Mouse (Mus musculus): ENCODE measurements at regions not wholly inside any gene's neighbourhood (a gene's known extent, or its start where the extent isn't known, plus 50 kb on each side); places are given as distances from the start of the nearest gene placed in this dataset.

DNA sequence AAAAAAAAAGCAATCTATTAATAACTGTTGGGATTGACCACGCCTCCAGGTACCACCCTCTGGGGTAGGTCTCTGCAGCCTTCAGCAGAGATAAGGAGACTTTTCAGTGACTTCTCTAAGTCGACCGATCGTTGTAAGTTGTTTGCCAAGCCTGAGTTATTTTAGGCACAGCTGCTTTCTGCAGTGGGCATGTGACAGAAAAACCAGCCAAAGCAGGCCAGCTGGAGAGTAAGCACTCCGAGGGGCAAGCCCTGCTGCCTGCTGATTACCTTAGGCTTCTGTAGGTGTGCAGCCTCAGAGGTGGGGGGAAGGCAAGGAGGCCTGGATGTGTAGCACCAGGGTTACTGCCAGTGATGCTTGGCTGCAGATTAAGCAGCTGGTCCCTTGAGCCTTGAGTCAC lies 246.0 kb downstream of the Cd83 start:
- DNase-seq (ENCODE audit: low read depth, low spot score): no peak

GRCm38 (mm10) chr13:44037774-44038294 lies 253.3 kb downstream of the Cd83 start:
- no peak for DNase-seq (ENCODE audit: low read depth, low spot score)

DNA sequence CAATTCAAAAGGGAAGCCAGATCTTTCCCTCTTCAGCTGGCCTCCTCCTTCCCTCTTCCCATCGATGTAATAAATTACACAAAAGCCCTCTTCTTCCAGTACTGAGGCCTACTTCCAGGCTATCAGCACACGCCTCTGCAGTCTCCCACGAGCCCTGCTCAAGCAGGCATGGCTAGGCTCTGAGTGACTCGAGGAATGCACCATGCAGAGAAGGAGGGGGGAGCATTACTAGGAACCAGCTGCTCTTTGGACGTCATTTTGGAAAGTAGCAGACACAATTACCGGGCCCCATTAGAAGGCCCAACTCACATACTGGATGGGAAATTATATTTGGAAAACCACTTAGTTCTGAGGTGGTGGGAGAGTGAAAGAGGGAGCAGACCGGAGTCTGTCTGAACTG lies 253.7 kb downstream of the Cd83 start:
- no peak for DNase-seq (ENCODE audit: low read depth, low spot score)

- DNase-seq (ENCODE audit: low read depth, low spot score): no peak
These were observed 256.1 kb downstream of the Cd83 start for GRCm38 (mm10) chr13:44040640-44041039.

DNA sequence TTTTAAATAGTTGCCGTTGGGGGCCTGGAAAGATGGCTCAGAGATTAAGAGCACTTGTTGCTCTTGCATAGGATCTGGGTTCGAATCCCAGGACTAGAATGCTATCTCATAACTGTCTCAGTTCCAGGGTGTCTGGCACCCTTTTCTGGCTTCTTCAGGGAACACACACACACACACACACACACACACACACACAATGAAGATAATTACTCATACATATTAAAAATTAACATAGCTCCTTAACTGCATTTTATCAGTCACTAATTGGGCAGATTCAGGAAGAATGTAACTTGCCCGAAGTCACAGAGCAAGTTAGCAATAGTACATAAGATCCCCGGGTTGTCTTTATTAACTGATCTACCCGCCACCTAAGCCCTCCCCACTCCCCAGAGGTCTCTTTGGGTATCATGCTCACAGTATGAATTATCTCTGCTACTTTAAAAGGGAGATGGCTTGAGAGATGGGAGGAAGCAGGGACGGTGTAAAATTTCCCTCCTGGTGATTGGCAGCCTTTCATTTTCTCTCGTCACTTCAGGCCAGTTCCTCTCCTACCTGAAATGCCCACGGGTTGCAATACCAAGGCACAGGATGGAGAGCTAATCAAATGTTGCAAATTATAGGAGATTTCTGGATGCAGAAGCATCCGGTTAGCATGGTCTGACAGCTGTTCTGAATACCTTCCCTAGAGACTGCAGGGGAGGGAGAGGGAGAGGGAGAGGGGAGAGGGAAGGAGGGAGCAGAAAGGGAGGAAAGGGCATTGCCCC lies 258.3 kb downstream of the Cd83 start:
- DNase-seq (ENCODE audit: low read depth, low spot score): no peak

DNA sequence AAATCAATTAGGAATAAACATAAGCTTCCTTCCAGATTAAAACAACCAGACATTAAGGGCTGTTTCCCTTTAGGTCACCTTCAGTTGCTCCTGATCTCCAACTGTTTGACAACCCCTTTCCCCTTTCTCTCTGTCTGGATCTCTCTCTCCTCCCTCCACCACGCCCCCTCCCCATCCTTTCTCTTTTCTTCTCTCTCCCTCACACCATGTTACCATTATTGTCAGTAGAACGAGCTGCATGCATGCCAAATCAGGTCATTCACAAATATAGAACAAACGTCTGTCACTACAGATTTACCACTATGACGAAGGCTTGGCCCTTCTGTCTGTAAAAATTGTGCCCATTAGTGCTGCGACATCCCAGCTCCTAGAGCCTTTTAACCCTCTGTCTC lies 258.9 kb downstream of the Cd83 start:
- no peak for DNase-seq (ENCODE audit: low read depth, low spot score)

GRCm38 (mm10) chr13:44044546-44045216 lies 260.1 kb downstream of the Cd83 start:
- no peak for DNase-seq (ENCODE audit: low read depth, low spot score)

DNA sequence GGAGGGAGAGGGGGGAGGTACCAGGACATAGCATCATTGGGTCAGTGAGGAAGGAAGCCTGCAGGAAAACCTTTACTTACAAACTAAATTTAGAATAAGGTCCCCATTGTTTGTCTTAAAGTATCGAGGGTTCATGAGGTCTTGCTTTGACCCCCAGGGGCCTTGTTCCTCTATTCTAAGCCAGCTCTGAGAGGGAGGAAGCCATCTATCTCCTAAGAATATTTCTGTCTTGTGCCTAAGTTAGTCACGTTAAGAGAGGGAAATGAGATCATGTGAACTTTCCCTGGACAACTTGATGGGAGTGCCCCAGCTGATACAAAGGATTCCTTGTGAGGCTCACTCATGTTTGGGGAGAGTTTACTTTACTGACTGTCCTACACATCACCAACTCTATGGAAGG lies 261.9 kb downstream of the Cd83 start:
- DNase-seq (ENCODE audit: low read depth, low spot score): no peak

GRCm38 (mm10) chr13:44054157-44054556 lies 269.6 kb downstream of the Cd83 start:
- DNase-seq (ENCODE audit: low read depth, low spot score): no peak

- no peak for DNase-seq (ENCODE audit: low read depth, low spot score)
These were observed 271.3 kb downstream of the Cd83 start for GRCm38 (mm10) chr13:44055573-44056491.

DNA sequence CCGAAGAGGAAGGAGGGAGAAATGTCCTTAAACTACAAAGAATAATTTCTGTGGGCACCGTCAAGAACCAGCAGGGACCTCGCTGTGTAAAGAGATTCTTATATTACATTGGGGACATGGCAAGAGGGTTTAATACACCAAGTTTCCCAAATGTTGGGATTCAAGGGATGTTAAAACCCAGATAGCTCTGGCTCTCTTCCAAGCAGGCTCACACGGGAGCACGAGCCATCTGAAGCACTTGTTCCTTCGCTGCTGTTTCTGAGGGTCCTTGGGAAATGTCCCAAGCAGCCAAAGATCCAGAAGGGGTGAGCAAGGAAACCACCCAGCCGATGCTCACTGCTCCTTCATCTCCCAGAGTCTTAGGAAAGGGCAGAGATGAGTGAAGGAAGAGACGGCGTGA lies 272.1 kb downstream of the Cd83 start:
- DNase-seq (ENCODE audit: low read depth, low spot score): no peak

DNA sequence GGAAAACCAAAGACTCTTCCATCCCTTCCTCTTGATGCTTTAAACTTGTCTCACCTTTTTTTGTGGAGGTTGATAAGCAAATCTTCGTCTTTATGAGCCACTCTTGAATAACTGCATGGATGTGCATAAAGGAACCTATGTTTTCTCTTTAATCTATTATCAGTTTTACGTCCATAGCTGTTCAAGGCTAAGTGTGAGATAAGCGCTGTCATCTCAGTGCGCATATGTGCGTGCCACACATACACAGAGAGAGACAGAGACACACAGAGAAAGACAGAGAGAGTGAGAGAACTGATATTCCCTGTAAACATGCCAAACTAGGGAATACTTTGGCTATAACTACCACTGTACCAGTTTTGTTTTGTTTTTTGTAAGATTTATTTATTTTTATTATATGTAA lies 273.0 kb downstream of the Cd83 start:
- DNase-seq (ENCODE audit: low read depth, low spot score): no peak

- DNase-seq (ENCODE audit: low read depth, low spot score): no peak
These were observed 273.7 kb downstream of the Cd83 start for GRCm38 (mm10) chr13:44058277-44058676.

- DNase-seq (ENCODE audit: low read depth, low spot score): no peak
These were observed 274.9 kb downstream of the Cd83 start for GRCm38 (mm10) chr13:44059436-44059835.

- no peak for DNase-seq (ENCODE audit: low read depth, low spot score)
These were observed 276.7 kb downstream of the Cd83 start for GRCm38 (mm10) chr13:44061286-44061685.

DNA sequence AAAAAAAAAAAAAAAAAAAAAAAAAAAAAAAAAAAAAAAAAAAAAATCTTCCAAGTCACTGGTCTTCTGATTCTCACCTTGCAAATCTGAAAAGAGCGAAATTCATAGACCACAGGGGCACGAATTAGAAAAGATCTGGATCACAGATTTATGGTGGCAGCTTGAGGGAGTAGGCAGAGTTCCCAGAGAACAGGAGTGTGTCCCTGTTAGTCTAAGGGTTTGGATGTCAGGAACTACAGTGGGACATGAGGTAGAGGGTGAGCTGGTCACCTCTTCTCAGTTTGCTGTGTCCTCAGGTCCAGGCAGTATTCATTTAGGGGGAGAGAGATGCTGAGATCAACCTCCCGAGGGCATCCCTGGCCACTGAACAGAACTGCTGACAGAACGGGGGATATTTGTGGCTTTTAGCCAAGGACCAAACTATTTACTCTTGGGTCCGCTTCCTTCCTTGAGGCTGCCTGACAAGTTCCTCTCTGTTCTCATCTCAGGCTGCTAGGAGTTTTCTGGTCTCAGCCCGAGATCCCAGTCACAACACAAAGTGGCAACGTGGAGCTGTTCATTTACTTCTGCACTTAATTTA lies 277.2 kb downstream of the Cd83 start:
- no peak for DNase-seq (ENCODE audit: low read depth, low spot score)

DNA sequence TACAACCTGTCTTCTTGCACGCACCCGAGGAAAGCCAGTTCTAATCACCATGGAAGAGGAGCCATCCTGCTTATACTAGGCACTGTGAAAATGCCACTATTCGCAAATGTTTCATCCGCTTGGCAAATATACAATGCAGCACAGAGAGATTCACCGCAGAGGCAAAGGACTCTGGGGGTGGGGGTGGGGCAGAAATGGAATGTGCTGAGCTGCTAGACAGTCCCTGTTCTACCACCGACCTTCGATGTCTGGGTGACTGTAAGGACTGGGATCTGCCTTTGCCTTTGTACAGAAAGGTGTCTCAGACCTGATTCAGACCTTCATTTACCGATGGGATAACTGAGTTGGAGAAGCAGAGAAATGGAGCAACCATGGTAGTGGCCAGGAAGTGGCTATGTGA lies 278.7 kb downstream of the Cd83 start:
- DNase-seq (ENCODE audit: low read depth, low spot score): no peak

DNA sequence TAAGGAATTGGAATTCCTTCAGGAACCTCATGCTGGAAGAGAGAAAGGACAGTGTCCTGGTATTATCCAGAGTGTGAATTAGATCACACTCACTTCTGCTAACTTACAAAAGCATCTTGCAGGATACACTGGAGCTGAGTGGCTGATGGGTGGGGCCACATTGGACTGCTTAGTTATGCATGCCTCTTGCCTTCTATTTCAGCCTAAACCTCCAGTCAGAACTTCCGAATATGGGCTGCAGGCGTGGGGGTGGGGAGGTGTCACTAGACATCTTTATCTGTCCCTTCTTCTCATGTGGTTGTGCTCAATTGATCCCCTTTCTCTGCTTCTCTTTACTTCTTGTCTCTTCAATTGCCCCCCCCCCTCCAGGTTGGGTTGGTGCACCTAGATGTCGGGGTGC lies 279.5 kb downstream of the Cd83 start:
- no peak for DNase-seq (ENCODE audit: low read depth, low spot score)

GRCm38 (mm10) chr13:44065741-44066185 lies 281.2 kb downstream of the Cd83 start:
- DNase-seq (ENCODE audit: low read depth, low spot score): no peak

GRCm38 (mm10) chr13:44067244-44067643 lies 282.7 kb downstream of the Cd83 start:
- DNase-seq (ENCODE audit: low read depth, low spot score): no peak

- DNase-seq (ENCODE audit: low read depth, low spot score): no peak
These were observed 284.4 kb downstream of the Cd83 start for GRCm38 (mm10) chr13:44068951-44069350.

DNA sequence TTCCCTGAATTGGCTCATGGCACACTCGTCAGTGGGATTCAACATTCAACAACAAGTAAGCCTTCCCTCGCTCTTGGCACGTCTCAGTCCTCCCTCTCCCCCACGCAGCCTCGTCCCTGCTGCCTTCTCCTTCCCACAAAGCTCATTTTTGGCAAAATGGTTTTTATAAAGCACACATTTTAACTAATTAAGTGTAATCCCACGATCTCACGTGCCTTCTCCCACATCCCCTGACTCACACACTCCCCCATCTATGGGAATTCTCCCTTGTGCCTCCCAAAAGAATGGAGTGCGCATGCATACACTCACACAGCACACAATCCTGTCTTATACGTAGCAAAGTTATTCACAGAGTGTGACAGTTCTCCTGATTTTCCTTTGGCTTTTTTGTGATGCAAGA lies 288.5 kb downstream of the Cd83 start:
- no peak for DNase-seq (ENCODE audit: low read depth, low spot score)

All from c-Kit-negative CD71-positive TER-119-positive erythroid progenitor cells, embryonic 14.5 days (primary cell).